Mouse (Mus musculus): ENCODE data around the gene Tmem63c. TPM values are rescaled to one million over a fixed set of nuclear protein-coding genes. Genes with fewer than 3 reads are reported as not detected.

The Tmem63c gene
- polyA plus RNA-seq, 1 experiment from 2014 or later: 0.05 TPM

DNA sequence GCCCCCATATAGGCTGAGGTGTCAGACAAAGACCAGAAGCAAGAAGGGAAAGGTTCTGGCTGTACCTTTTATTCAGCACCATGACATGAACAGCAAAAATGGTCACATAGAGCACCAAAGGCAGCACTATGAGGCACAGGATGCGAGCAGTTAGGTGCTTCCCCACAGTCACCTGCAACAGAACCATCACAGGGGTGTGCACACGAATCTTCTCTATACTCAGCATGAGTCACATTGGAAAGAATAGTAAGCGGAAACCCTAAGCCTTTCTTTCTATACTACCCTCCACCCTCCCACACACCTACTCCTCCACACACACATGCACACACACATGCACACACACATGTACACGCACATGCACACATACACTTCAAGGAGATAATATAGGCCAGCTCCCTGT, 109.1 kb downstream of the Tmem63c start:
- no peak for DNase-seq (ENCODE audit: low spot score)

DNA sequence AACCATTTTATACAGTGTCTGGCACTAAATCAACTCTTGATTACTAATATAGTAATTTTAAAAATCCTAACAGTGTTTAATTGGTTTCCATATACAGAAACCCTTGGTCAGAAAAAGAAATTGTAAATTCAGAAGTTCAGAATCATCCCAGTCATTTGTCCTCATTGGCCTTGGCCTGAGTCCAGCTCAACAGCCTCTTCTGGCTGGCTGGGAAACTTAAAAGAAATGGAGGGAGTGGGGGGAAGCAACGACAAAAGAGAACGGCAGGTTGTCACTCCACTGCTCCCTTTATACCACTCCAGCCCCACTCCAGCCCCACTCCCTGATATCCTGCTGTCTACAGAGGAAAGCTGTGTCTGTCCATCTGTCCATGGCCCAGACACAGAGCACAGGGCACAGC, 110.0 kb downstream of the Tmem63c start:
- DNase-seq (ENCODE audit: low spot score): no peak

DNA sequence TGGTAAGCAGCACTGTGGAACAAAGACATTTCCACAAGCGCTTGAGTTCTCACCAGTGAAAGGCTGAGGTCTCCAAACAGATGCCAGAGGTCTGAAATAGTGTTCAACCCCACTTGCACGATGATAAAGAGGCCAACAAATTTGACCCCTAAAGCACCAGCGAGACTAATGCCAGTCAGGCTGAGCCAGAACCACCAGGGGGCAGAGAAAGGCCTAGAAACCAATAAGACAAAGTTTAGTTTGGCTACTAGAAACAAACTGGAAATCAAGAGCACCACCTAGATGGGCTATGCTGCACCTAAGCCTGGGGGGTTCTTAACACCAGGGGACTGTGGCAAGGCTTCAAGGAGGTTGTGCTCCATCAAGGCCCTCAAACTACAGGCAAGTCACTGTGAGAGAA, 110.5 kb downstream of the Tmem63c start:
- peak; percentile 42 for DNase-seq (ENCODE audit: low spot score)

DNA sequence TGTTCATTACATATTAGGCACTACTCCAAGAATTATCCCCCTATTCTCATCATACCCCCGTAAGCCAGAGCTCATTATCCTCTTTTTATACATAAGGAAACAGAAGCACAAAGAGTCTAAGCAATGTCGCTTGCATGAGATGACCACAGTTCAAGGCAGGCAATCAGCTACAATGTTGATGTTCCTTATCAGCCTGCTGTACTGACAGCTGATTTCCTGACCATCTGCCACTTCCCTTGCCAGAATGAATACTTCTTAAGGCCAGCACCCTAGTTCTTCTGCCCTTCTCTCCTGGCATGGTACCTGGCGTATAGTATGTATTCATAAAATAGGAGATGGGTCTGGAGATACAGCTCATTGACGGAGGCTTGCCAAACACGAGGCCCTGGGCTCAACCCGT, 111.1 kb downstream of the Tmem63c start:
- DNase-seq (ENCODE audit: low spot score): no peak

DNA sequence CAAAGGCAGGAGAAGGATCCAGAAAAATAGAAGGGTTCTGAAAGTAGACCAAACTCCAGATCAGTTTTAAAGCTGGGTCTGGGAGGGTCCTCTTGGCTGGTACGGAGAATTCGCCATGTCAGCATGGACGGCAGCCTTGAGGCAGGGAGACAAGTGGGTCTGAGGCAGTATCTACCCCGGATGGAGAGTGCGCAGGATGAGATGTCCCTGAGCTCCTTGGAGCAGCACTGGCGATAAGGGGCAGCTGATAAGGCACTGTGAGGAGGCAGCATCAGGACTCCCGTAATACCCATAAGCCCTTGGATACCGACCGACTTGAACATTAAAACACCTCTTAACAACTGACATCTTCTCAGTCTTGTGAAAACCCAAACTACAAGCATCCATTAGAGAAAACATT, 111.6 kb downstream of the Tmem63c start:
- no peak for DNase-seq (ENCODE audit: low spot score)

DNA sequence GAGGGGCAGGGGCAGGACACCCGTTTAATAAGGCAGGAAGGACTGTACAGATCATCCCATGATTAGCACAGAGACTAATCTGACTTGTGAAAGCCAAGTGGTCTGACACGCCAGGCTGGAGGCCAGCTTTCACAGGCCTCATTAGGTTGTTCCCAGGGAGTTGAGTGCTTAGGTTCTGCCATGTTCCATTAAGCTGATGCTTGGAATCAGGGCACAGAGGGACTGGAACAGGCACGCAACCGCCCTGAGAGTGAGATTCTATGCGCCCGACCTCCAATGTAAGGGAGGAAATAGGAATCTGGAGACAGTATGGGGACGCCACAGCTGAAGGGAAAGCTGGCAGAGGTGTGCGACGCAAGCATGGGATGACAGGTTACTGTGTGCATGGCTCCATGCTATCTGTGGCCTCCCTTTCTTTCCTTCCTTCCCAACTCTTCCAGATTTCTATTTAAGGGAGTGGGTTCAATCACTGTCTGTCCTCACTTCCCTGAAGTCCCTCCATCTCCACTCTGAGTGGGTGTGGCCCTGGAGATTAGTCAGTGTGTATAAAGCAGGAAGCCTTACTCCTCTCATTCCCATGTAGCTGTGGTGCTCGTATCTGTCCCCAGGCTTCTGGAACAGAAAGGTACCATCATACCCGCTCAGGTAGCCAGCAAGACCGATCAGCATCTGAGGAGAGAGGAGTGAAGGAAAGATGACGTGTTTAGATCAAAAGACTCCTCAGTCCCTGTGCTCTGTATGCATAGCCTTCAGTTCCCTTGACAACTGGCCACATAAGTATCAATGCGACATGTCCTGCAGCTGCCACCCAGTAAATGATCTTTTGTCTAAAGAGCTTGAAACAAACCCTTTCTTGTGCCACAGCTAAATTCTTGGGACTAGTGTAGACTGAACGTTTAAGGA, 116.5 kb downstream of the Tmem63c start:
- no peak for DNase-seq (ENCODE audit: low spot score)

DNA sequence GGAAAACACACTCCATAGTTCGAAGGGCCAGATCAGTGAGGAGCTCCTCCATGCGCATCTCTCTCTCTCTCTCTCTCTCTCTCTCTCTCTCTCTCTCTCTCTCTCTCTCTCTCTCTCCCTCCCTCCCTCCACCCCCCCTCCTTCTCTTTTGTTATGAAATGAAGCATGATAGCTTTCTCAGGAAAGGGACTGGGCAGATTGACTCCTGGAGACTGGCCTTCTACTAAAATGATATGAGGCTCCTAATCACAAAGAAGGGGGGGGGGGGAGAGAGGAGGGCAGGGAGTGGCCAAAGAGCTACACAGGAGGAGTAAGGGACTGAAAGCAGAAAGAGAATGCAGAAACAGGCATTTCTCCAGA, 117.2 kb downstream of the Tmem63c start:
- DNase-seq (ENCODE audit: low spot score): no peak

DNA sequence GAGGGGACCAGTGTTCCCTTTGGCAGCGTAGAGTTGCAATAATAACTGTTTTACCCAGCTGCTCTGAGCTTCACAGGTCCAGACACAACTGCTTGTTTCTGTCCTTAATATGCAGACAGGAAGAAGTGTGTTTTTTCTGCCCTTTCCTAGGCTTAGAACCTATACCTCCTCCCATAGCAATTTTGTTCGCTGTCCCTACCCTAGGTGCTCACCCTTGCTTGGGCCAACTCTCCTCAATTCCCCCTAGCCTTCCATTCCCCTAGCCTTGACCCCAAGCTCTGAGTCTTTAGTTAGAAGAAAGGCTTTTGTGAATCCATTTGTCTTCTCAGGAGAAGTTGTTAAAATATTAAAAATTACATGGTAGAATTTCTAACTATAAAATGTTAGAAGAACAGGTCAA, 117.6 kb downstream of the Tmem63c start:
- no peak for DNase-seq (ENCODE audit: low spot score)

Small RNA genes within 50 kb of the gene (microRNA-seq; reads per million reads assigned to microRNA genes)
- gene Gm25847 (ENCODE audit: borderline number of aligned reads): not detected

Other genes with a start within 250 kb of the Tmem63c start
- gene Irf2bpl, start 136.5 kb upstream of the Tmem63c start, polyA plus RNA-seq (2015; fragmentation: Nextera tagmentation; extraction: Ambion mirVana): 13.1 and 15.5 TPM in 2 replicates
- 18.8 and 20.1 TPM in 2 replicates for gene Cipc, start 74.3 kb upstream of the Tmem63c start, polyA plus RNA-seq (2015; fragmentation: Nextera tagmentation; extraction: Ambion mirVana)
- 0.05 TPM in 2 replicates for gene Zdhhc22, start 30.9 kb upstream of the Tmem63c start, polyA plus RNA-seq (2015; fragmentation: Nextera tagmentation; extraction: Ambion mirVana)
- 0.18 and 0.35 TPM in 2 replicates for gene Ngb, start 81.2 kb downstream of the Tmem63c start, polyA plus RNA-seq (2015; fragmentation: Nextera tagmentation; extraction: Ambion mirVana)
- 19.2 and 19.8 TPM in 2 replicates for gene Gstz1, start 125.8 kb downstream of the Tmem63c start, polyA plus RNA-seq (2015; fragmentation: Nextera tagmentation; extraction: Ambion mirVana)
- 4.8 and 5.4 TPM in 2 replicates for gene Pomt2, start 126.6 kb downstream of the Tmem63c start, polyA plus RNA-seq (2015; fragmentation: Nextera tagmentation; extraction: Ambion mirVana)
- gene Samd15, start 178.4 kb downstream of the Tmem63c start, polyA plus RNA-seq (2015; fragmentation: Nextera tagmentation; extraction: Ambion mirVana): 1.2 and 1.6 TPM in 2 replicates
- gene Tmed8, start 179.1 kb downstream of the Tmem63c start, polyA plus RNA-seq (2015; fragmentation: Nextera tagmentation; extraction: Ambion mirVana): 3.4 TPM in 2 replicates
- gene Noxred1, start 217.4 kb downstream of the Tmem63c start, polyA plus RNA-seq (2015; fragmentation: Nextera tagmentation; extraction: Ambion mirVana): 0.86 and 0.89 TPM in 2 replicates
- 30.5 and 33.2 TPM in 2 replicates for gene Vipas39, start 244.9 kb downstream of the Tmem63c start, polyA plus RNA-seq (2015; fragmentation: Nextera tagmentation; extraction: Ambion mirVana)
- 193 and 211 TPM in 2 replicates for gene Ahsa1, start 245.1 kb downstream of the Tmem63c start, polyA plus RNA-seq (2015; fragmentation: Nextera tagmentation; extraction: Ambion mirVana)